Mouse (Mus musculus) liver, embryonic 14.5 days (tissue): ENCODE measurements around the gene Slc4a3.

ENCODE experiments used
- CTCF ChIP-seq: IDR thresholded peaks from 2 replicates; pipeline ENCODE4 v1.5.1; 2016; ENCODE audit warnings: antibody characterized with exemption, low read depth, control low read depth
- EP300 ChIP-seq: IDR thresholded peaks from 2 replicates; pipeline ENCODE4 v1.6.1; 2016; ENCODE audit warnings: antibody characterized with exemption, low read depth

- TF ChIP-seq CTCF (no peak), EP300 (no peak)
Observed at GRCm38 (mm10) chr1:75519576-75519975, 26.5 kb upstream of the Slc4a3 start.
